Mouse (Mus musculus) spleen, postnatal 14 days (tissue): ENCODE results near the gene Asphd1.
"Not testable (repeated sequence)": the region's sequence is repeated elsewhere in the genome, so short reads cannot be mapped to it uniquely, and the experiment has no call there.

ENCODE experiments used
- DNase-seq, 2 experiments: peaks; one replicate each; pipeline ENCODE4 v3.0.0; 2021 to 2022; ENCODE audit warnings: low spot score in 2 of 2

The Asphd1 gene

GRCm38 (mm10) chr7:126950647-126951615 is 1.5 kb upstream of the Asphd1 start:
- no peak for DNase-seq

GRCm38 (mm10) chr7:126949793-126950646 is 638 bp upstream of the Asphd1 start, which contains the start of gene Sez6l2:
Gene Sez6l2, plus strand, starts transcription at chr7:126950563.
- DNase-seq = peak; percentile 81 to 90

- DNase-seq = no peak
Measured at GRCm38 (mm10) chr7:126948626-126949025, 756 bp downstream of the Asphd1 start.

- DNase-seq = peak in 1 of 2 experiments; percentile 46
Measured at GRCm38 (mm10) chr7:126946530-126946929, 2.9 kb downstream of the Asphd1 start.

GRCm38 (mm10) chr7:126941801-126942200 is 7.6 kb downstream of the Asphd1 start:
- DNase-seq = no peak

DNA sequence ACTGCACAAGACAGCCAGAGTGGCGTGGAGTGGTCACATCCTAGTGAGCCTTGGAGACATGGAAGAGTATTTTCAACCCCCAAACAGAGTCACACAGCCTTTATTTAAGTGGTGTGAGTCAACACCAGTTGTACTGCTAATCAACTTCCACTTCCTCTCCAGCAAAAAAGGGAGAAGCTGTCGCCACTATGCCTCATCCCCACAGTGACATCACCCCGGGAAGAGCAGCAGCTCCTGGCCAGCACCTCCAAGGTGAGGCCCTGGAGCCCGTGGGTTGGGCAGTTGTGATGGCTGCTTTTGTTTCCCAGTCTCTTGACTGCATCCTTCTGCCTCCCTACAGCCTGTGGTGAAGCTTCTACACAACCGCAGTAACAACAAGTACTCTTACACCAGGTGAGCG is 8.2 kb downstream of the Asphd1 start:
- no peak for DNase-seq

DNA sequence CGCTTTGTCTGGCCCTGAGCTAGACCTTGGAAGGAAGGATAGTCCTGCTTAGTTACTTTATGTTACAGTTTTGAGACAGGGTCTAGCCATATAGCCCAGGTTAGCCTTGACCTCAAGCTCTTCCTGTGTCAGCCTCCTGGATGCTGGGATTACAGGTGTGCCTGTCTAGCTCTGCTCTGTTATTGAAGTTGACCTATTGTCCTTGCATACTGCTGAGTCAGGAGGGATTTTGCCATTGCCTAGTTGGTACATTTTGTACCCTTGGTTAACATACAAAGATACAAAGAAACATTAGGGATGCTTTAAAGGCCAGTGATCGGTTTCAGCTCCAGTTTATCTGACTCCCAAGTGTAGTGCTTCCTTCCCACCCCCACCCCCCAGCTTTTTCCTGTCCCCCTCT is 16.7 kb downstream of the Asphd1 start:
- DNase-seq = no peak

GRCm38 (mm10) chr7:126929046-126929445 is 20.3 kb downstream of the Asphd1 start:
- peak in 1 of 2 experiments; percentile 25 for DNase-seq

DNA sequence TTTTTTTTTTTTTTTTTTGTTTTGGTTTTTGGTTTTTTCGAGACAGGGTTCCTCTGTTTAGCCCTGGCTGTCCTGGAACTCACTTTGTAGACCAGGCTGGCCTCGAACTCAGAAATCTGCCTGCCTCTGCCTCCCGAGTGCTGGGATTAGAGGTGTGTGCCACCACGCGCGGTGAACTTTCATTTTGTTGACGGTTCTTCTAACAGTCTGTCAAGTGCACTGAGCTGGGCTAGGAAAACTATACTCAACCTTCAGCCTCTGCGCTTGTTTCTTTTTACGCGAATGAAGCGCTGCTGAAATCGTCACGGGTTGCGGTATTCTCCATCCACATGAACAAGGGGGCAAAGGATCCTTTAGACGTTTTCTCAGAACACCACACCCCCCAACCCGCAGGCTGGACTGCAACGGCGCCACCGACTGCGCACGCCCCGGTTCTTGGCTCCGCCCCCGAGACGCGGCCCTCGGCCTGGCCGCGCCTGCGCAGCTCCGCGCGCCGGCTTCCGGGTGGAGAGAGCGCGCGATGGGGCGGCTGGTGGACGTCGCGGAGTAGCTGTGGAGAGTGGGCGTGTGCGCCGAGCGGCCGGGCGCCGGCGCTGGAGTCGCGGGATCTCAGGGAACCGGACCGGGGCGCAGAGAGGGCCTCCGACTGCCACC is 20.9 kb downstream of the Asphd1 start, which contains the start of gene Kctd13:
Kctd13 (plus strand) TSS at position 496 of the 654 bp plus-strand sequence.
- DNase-seq = peak; percentile 91 to 93

- no peak for DNase-seq
Measured at GRCm38 (mm10) chr7:126926299-126926698, 23.1 kb downstream of the Asphd1 start.

DNA sequence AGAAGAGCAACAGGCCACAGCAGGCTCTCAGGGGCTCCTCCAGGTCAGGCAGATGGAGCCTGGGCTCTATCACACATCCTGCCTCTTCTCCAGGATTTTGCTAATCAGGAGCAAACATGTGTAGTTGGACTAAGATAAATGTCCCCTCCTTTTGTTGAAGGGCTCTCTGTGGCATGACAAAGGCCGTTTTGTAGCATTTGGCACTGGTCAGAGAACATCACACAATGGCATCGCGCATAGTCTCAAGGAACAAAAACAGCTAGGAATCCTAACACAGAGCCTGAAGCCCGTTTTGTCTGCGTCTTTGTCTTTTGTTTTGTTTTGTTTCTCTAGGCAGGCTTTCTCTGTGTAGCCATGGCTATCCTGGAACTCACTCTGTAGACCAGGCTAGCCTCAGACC is 25.4 kb downstream of the Asphd1 start:
- DNase-seq = no peak

- no peak for DNase-seq
Measured at GRCm38 (mm10) chr7:126922624-126923060, 26.7 kb downstream of the Asphd1 start, which contains the start of gene Tmem219. Gene Tmem219, minus strand, starts transcription at chr7:126922917.

GRCm38 (mm10) chr7:126921563-126921962 is 27.8 kb downstream of the Asphd1 start:
- DNase-seq = no peak

- no peak for DNase-seq
Measured at GRCm38 (mm10) chr7:126919973-126920372, 29.4 kb downstream of the Asphd1 start.

DNA sequence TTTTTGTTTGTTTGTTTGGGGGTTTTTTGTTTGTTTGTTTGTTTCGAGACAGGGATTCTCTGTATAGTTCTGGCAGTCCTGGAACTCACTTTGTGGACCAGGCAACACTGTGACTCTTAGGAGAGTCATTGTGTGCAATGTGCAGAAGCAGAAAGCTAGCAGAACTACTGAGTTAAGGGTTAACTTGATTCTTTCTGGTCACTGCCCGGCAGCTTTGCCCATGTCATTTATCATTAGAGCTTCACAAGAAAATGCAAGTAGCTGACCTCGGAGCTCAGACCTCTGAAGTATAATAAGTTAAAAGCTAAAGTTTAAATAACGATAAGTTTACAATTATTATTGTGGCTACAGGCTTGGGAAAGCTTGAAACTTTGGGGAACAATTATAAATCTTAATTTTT is 31.0 kb downstream of the Asphd1 start:
- not testable (repeated sequence) for DNase-seq

GRCm38 (mm10) chr7:126914844-126915243 is 34.5 kb downstream of the Asphd1 start:
- no peak for DNase-seq

- DNase-seq = no peak
Measured at GRCm38 (mm10) chr7:126905590-126905989, 43.8 kb downstream of the Asphd1 start.

DNA sequence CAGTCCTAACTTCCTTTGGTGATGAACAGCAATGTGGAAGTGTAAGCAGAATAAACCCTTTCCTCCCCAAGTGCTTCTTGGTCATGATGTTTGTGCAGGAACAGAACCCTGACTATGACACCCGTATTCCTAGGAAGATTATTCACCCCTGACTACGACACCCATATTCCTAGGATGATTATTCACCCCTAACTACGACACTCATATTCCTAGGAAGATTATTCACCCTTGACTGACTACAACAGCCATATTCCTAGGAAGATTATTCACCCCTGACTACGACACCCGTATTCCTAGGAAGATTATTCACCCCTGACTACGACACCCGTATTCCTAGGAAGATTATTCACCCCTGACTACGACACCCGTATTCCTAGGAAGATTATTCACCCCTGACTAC is 49.6 kb downstream of the Asphd1 start:
- not testable (repeated sequence) for DNase-seq

DNA sequence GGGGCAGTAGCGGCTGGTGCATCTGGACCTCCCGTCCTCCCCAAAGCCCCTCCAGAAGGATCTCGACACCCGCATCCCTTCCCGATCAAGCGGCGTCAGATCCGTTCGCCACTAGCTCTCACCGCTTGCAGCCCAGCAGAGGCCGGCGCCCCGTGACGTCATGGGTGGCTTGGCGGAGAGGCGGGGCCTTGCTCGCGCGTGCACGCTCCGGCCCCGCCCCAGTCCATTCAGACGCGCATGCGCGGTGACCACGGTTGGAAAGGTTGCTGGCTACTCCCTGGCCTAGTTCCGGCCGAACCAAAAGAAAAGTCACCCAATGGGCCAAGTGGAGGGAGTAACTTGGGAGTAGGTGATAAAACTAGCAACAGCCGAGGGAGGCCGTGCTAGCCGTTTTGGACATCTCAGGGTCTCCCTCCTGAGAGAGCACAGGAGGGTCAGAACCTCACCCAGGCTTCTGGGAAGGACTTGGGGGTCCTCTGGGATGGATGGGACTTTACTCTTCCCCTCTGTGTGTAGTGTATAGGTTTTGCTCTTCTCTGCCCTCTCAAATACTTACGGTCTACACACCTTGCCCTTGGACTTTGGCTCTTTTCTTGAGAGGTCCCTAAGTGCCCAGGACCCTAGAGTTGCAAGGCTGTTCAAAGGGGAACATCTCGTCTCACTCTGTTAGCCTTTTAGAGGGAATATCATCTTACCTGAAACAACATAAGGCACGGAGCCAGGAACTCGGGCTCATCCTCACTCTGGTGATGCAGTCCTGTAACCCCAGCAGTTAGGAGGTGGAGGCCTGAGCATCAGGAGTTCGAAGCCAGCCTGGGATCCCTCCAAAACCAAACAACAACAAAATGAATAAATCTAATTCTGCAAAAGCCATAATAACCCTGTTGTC is 51.0 kb downstream of the Asphd1 start:
- peak; percentile 95 to 98 for DNase-seq

DNA sequence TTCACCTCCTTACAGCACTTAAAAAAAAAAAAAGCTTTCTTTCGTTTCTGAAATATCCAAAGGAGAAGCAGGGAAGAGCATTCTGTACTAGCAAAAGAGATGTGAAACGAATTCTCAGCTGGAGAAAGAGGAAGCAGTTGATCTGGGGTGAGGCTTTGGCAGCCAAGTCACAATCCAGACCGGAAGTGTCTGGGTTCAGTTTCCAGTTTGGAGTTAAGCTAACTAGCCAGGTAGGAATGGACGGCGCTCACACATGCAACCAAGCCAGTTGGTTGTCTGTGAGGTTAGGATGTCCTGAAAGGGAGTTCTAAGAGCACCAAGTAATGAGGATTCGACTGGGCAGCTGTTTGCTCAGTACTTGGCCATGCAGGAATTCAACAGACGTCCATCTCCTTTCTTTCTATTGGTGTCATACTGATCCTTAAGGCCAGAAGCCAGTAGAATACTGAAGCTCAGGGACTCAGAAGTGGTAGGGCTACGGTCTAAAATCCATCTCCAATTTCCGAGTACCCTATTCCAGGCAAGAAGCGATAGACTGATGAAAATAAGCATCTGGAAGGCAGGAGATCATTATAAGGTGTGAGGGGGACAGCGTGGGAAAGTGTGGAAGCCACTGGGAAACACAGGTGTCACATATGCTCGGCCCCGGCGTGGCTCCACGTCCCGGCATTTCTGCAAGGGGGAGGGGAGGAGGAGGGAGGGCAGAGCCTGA is 51.8 kb downstream of the Asphd1 start:
- DNase-seq = no peak
